Mouse (Mus musculus): ENCODE measurements around the gene Naa40. TPM values are rescaled to one million over a fixed set of nuclear protein-coding genes. Genes with fewer than 3 reads are reported as not detected.

Naa40 gene
- polyA plus RNA-seq, 1 experiment from 2014 or later, result 75.9 TPM

DNA sequence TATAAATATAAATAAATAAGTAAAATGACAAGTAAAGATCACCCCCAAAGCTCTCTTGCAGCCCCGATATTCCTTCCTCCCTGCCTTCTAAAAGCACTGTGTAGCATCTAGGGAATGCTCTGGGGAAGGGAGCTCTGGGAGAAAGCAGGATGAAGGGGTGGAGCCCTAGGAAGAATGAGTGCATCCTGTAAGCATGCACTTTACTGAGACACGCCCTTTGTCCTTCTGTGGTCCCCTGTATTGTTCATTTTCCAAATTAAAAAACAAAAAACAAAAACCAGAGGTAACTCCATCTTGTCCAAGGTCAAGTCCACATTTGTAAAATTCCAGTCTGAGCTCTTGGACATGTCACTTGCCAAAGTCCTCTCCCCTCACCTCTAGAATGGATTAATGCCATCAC is 36.1 kb downstream of the Naa40 start:
- no peaks in the 10 kb centered on the region for H3K27me3 ChIP-seq
- 76% methylated on average over 2 of the region's 2 CpGs for WGBS
- H3K27ac ChIP-seq, result no peak overlapping the region

DNA sequence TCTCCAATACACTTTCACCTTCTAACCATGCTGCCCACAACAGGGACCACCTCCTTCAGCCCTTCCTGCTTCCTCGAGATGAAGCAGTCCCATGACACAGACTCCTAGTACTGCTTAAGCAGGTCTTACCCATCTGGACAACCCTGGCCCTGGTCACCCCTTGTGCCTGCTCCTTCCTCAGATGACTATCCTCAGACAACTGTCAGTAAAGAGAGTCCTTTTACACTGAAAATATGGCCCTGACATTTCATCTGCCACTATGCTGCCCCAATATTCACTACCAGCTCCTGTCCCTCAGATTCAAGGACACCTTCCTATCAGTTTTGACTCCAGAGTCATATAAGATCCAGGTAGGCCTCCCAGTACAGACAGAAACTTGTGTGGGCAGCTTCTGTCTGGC is 40.6 kb downstream of the Naa40 start:
- Histone ChIP-seq H3K9ac (no peak overlapping the region), H3K4me2 (replicated peaks) (no peak overlapping the region), H3K4me1 (peaks cover 33% of the 10 kb centered on the region), H3K27me3 (no peaks in the 10 kb centered on the region), H3K4me3 (no peak overlapping the region), H3K27ac (no peak overlapping the region), H3K9me3 (replicated peaks) (no peaks in the 10 kb centered on the region), H3K36me3 (peaks cover 68% of the 10 kb centered on the region)
- no peak for ATAC-seq (ENCODE audit: low FRiP score)
- 71% methylated on average over 1 of the region's 1 CpGs for WGBS

More for the DNA sequence above, 36.1 kb downstream of the Naa40 start:
- Histone ChIP-seq H3K4me2 (replicated peaks) (peak overlapping the region; percentile 73), H3K9ac (peak overlapping the region; percentile 86), H3K4me3 (peak overlapping the region; percentile 90), H3K36me3 (peaks cover 41% of the 10 kb centered on the region), H3K4me1 (peaks cover 21% of the 10 kb centered on the region), H3K9me3 (replicated peaks) (no peaks in the 10 kb centered on the region)
- ATAC-seq (ENCODE audit: low FRiP score), result no peak

DNA sequence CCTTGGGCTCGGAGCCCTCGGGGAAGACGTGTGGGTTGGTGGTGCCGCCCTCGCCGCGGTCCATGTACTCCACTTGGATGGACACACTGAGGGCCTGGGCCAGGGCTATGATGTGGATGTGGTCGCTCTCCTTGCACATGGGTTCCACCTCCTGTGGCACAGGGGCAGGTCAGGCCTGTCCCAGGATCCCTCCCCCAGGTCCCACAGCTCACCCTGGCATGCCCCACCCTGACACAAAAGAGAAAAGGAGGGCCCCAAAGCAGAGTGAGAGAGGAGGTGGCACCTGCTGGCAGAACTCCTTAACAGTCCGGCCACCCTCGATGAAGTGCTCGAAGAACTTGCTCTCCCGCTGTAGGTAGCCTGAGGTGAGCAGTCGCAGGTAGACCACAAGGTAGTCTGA is 41.9 kb downstream of the Naa40 start:
- peaks cover 64% of the 10 kb centered on the region for H3K36me3 ChIP-seq
- no peak overlapping the region for H3K27ac ChIP-seq
- ATAC-seq (ENCODE audit: low FRiP score), result no peak
- H3K27me3 ChIP-seq, result no peaks in the 10 kb centered on the region
- no peak overlapping the region for H3K4me3 ChIP-seq
- H3K4me2 ChIP-seq (replicated peaks), result no peak overlapping the region
- no peak overlapping the region for H3K9ac ChIP-seq
- 95% methylated on average over 13 of the region's 13 CpGs for WGBS
- peaks cover 21% of the 10 kb centered on the region for H3K4me1 ChIP-seq
- H3K9me3 ChIP-seq (replicated peaks), result no peaks in the 10 kb centered on the region

DNA sequence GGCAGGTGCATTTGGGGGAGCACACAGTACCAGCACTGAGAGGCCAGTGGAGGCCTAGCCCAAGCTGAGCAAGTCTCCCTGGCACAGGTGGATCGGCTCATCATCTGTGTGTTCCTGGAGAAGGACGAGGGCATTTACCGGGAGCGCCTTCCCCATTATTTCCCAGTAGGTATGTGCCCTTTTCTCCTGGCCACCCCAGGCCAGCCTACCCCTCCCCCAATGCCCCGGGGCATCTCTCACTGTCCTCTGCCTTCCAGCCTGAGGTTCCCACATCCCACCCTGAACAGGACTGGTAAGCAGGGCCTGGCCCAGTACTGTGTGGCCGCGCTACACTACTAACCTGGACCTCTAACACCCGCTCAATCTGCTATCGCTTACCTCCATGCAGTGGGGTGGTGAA is 43.5 kb downstream of the Naa40 start:
- no peak overlapping the region for H3K4me3 ChIP-seq
- ATAC-seq (ENCODE audit: low FRiP score), result peak; percentile 29; the same call in 1 of the 2 replicates
- no peaks in the 10 kb centered on the region for H3K9me3 ChIP-seq (replicated peaks)
- no peak overlapping the region for H3K4me2 ChIP-seq (replicated peaks)
- H3K9ac ChIP-seq, result no peak overlapping the region
- no peak overlapping the region for H3K27ac ChIP-seq
- peaks cover 2% of the 10 kb centered on the region; the same call in 1 of the 2 replicates for H3K27me3 ChIP-seq
- peaks cover 48% of the 10 kb centered on the region for H3K36me3 ChIP-seq
- WGBS, result 88% methylated on average over 9 of the region's 9 CpGs
- H3K4me1 ChIP-seq, result peaks cover 30% of the 10 kb centered on the region

DNA sequence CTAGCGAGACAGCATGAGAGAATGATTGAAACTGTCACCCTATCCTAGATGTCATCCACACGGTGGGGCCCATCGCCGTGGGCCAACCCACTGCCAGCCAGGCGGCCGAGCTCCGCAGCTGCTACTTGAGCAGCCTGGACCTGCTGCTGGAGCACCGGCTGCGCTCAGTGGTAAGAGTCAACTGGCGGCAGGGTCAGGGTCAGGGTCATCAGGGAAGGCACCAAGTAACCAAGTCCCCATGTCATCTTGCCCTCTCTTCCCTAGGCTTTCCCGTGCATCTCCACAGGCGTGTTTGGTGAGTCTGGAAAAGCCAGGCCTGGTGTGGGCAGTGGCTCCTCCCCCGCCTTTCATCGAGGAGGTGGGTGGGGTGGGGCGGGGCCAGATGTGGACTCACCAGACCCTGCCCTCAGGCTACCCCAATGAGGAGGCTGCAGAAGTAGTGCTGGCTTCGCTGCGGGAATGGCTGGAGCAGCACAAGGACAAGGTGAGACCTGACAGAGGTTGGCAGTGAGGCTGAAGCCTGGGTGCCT is 44.2 kb downstream of the Naa40 start:
- 10% methylated on average over 17 of the region's 17 CpGs for WGBS
- Histone ChIP-seq H3K4me1 (peaks cover 37% of the 10 kb centered on the region), H3K27me3 (peaks cover 3% of the 10 kb centered on the region), H3K36me3 (peaks cover 45% of the 10 kb centered on the region), H3K4me3 (no peak overlapping the region), H3K9ac (no peak overlapping the region), H3K4me2 (replicated peaks) (no peak overlapping the region), H3K9me3 (replicated peaks) (no peaks in the 10 kb centered on the region), H3K27ac (no peak overlapping the region)
- ATAC-seq (ENCODE audit: low FRiP score), result 0 out of 2 replicates have a peak, but pooled peaks have one; percentile 26

DNA sequence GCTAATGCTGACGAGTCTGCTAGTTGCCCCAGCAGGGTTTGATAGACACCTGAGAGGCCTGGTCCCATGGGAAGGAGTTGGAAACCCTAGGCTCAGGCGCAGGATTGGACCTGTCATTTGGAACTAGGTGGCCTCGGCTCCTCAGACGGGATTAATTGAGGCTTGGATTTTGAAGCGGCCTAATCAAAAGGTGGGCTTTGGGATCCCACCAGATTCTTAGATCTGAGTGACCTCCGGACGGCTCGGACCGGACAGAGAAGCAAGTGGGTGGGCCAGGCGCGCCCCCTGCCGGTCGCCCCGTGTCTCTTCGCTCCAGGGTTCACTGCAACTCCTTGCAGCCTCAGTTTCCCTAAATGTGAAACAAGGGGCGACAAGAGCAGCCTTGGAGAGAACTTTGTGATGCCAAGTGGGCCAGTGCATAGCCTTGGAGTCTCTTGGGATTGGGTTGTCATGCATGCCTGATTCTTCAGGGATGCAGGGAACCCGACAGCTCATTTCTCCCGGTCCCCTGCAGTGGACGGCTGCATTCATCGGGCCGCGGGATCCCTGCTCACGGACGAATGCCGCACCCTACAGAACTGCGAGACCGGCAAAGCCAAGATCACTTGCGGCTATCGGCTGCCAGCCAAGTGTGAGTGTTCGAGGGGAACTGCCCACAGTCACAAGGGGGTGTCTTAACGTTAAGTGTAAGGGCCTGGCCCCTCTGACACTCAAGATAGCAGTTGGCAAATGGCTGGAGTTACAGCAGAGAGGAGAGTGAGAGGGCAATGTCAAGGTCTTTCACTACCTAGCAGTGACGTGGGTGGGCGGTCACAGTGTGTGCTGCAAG is 44.9 kb downstream of the Naa40 start:
- Histone ChIP-seq H3K4me1 (peaks cover 42% of the 10 kb centered on the region), H3K36me3 (peaks cover 39% of the 10 kb centered on the region), H3K9me3 (replicated peaks) (no peaks in the 10 kb centered on the region), H3K4me3 (no peak overlapping the region), H3K4me2 (replicated peaks) (no peak overlapping the region), H3K27me3 (peaks cover 5% of the 10 kb centered on the region), H3K27ac (no peak overlapping the region), H3K9ac (peak overlapping the region; percentile 23; the same call in 1 of the 2 replicates)
- WGBS, result 18% methylated on average over 33 of the region's 33 CpGs
- peak; percentile 26 for ATAC-seq (ENCODE audit: low FRiP score)

DNA sequence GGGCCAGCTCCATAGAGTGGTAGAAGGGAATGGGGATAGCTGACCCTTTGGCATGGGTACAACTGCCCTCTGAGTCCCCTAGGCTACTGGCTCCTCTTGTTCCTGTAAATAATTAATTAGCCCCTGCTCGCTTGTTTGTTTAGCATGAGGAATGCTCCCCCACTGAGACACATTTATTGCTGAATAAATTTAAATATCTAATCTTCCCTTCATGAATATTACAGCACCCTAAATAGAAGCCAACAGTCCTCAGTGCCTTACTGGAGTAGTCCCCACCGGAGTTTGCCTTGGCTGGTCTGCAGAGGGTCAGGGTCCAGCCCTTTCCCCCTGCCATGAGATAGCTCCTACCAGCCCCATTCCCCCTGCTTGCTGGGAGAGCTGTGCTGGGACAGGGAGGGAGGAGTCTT is 48.4 kb downstream of the Naa40 start:
- Histone ChIP-seq H3K9ac (no peak overlapping the region), H3K4me1 (peaks cover 46% of the 10 kb centered on the region)

DNA sequence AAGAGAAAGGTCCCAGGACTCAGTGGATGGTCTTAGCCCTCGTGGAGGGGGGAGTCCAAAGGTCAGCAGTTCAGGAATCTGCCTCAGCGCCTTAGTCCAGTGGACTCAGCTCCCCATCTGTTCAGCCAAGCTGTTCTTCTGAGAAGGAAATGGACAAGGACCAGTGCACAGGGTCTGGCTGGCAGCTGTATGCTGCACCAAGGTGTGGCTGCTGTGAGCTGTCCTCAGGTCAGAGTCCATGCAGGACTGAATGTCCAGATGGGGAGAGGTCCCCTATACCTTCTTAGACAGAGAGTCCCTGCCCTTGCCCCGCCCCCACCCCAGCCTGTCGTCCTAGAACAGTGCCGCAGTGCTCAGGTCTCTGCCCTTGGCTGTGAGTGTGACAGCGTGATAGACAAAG is 49.3 kb downstream of the Naa40 start:
- Histone ChIP-seq H3K9me3 (replicated peaks) (no peaks in the 10 kb centered on the region), H3K27ac (no peak overlapping the region; the same call in 1 of the 2 replicates), H3K27me3 (peaks cover 32% of the 10 kb centered on the region), H3K4me1 (peaks cover 40% of the 10 kb centered on the region), H3K4me3 (no peak overlapping the region), H3K36me3 (no peaks in the 10 kb centered on the region), H3K4me2 (replicated peaks) (no peak overlapping the region), H3K9ac (no peak overlapping the region)
- no peak for ATAC-seq (ENCODE audit: low FRiP score)
- WGBS, result 39% methylated on average over 6 of the region's 6 CpGs

More for the DNA sequence above, 48.4 kb downstream of the Naa40 start:
- H3K27ac ChIP-seq, result no peak overlapping the region
- 28% methylated on average over 2 of the region's 2 CpGs for WGBS
- H3K4me3 ChIP-seq, result no peak overlapping the region
- H3K4me2 ChIP-seq (replicated peaks), result no peak overlapping the region
- peaks cover 25% of the 10 kb centered on the region for H3K27me3 ChIP-seq
- ATAC-seq (ENCODE audit: low FRiP score), result no peak
- peaks cover 5% of the 10 kb centered on the region; the same call in 1 of the 2 replicates for H3K36me3 ChIP-seq
- no peaks in the 10 kb centered on the region for H3K9me3 ChIP-seq (replicated peaks)

DNA sequence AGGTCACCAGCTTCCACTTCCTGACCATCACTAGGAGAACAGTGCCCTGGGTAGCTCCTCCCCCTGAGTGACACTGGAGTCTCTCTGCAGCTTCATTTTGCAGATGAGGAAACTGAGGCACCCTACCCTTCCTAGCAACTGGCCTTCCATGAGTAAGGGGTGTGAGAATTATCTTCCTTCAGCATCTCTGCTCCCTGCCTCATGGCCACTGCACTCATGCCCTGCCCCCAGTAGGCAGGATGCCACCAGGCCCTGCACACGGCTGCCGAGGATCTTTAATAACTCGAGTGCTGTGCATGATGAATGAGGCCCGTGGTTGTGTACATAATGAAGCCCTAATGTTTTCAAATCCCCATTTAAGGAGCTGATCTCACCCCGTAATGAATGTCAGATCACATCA is 50.0 kb downstream of the Naa40 start:
- H3K9ac ChIP-seq, result no peak overlapping the region
- peaks cover 33% of the 10 kb centered on the region for H3K27me3 ChIP-seq
- H3K36me3 ChIP-seq, result no peaks in the 10 kb centered on the region
- H3K4me2 ChIP-seq (replicated peaks), result no peak overlapping the region
- no peak overlapping the region for H3K4me3 ChIP-seq
- no peak for ATAC-seq (ENCODE audit: low FRiP score)
- no peak overlapping the region for H3K27ac ChIP-seq
- WGBS, result 36% methylated on average over 5 of the region's 5 CpGs
- peaks cover 42% of the 10 kb centered on the region for H3K4me1 ChIP-seq
- no peaks in the 10 kb centered on the region for H3K9me3 ChIP-seq (replicated peaks)

DNA sequence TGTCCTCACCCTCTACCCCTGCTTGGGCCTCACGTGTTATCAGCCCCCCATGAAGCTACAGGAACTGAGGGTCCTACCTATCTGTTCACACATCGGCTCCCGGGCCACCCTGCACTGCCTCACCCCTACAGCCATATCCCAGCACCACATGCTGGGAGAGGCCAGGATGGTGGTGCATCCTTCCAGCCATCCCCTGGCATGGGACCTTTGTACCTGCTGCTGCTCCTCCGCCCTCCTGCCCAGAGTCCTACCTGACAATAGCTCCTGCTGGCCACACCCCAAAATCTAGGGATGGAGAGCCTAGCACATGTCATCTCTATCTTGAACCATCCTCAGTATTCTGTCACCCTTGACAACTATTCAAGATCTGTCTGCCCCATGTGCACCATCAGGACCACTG is 52.0 kb downstream of the Naa40 start:
- 72% methylated on average over 4 of the region's 4 CpGs for WGBS
- no peak for ATAC-seq (ENCODE audit: low FRiP score)
- no peak overlapping the region for H3K4me3 ChIP-seq
- no peaks in the 10 kb centered on the region for H3K9me3 ChIP-seq (replicated peaks)
- peaks cover 50% of the 10 kb centered on the region for H3K27me3 ChIP-seq
- H3K9ac ChIP-seq, result no peak overlapping the region
- H3K36me3 ChIP-seq, result no peaks in the 10 kb centered on the region
- no peak overlapping the region for H3K4me2 ChIP-seq (replicated peaks)
- no peak overlapping the region for H3K27ac ChIP-seq
- H3K4me1 ChIP-seq, result peaks cover 56% of the 10 kb centered on the region

DNA sequence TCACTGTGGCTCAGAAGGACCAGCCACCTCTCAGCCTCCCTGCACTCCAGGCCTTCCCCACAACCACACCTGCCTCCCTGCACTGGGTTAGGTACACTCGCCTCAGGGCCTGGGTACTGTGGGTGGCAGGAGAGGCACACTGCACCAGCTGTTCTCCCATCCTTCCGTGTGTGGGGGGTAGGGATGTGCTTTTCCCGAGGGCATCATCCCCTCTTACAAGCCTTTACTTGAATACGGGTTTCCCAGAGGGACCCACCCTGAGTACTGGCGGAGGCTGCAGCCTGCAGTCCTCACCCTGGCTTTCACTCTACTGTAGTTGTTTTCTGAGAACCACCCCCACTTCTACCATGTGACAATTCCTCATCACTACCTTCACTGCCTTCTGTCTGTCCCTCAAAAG is 53.8 kb downstream of the Naa40 start:
- H3K27ac ChIP-seq, result no peak overlapping the region

DNA sequence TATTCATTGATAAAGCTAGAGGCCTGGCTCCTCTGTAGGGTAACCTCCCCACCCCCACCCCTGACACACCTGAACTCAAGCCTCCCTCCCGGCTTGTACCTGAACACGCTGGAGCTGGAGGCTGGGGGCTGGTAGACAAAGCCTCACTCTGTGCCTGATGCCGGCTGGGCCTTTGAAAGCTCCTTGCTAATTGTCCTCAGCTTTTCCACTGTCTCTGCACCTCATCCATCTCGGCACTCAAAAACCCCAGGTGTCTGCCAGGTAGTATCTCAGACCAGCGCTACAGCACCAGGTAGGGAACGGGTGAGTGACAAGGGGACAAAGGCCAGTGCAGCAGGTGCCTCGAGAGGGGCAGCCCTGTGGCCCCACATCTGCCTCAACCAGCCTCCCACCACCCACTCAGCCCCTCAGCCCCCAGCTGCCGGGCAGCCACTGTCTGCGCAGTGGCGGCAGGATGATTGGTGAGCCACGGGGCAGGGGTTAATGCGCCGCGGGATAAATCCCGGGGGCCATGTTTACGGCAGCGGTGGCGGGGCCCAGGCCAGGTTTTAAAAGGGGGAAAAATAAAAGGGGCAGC is 55.2 kb downstream of the Naa40 start:
- ATAC-seq (ENCODE audit: low FRiP score), result peak; percentile 12; the same call in 1 of the 2 replicates

More for the DNA sequence above, 53.8 kb downstream of the Naa40 start:
- Histone ChIP-seq H3K9me3 (replicated peaks) (no peaks in the 10 kb centered on the region), H3K27me3 (peaks cover 64% of the 10 kb centered on the region), H3K9ac (no peak overlapping the region), H3K36me3 (no peaks in the 10 kb centered on the region), H3K4me2 (replicated peaks) (no peak overlapping the region), H3K4me1 (peaks cover 61% of the 10 kb centered on the region), H3K4me3 (no peak overlapping the region)
- no peak for ATAC-seq (ENCODE audit: low FRiP score)
- WGBS, result 44% methylated on average over 5 of the region's 5 CpGs

More for the DNA sequence above, 55.2 kb downstream of the Naa40 start:
- Histone ChIP-seq H3K4me2 (replicated peaks) (peak overlapping the region; percentile 26; the same call in 1 of the 2 replicates), H3K27me3 (peaks cover 65% of the 10 kb centered on the region), H3K27ac (peak overlapping the region; percentile 52; the same call in 1 of the 2 replicates), H3K9ac (peak overlapping the region; percentile 9; the same call in 1 of the 2 replicates), H3K4me1 (peaks cover 57% of the 10 kb centered on the region), H3K4me3 (no peak overlapping the region), H3K9me3 (replicated peaks) (no peaks in the 10 kb centered on the region), H3K36me3 (no peaks in the 10 kb centered on the region)
- 3% methylated on average over 18 of the region's 18 CpGs for WGBS
